Mouse (Mus musculus) cerebellum, adult 11-12 months (tissue): ENCODE results near the gene Pdzrn3.
A peak's percentile ranks its signal among the peaks of the same experiment; 100 is the strongest.

ENCODE experiments used
- DNase-seq: peaks from one replicate; pipeline ENCODE4 v3.0.0; 2022

Gene Pdzrn3

GRCm38 (mm10) chr6:101377167-101377934 lies at the start of gene Pdzrn3:
Gene Pdzrn3, minus strand, starts transcription at chr6:101377897.
- DNase-seq: peak; percentile 10

DNA sequence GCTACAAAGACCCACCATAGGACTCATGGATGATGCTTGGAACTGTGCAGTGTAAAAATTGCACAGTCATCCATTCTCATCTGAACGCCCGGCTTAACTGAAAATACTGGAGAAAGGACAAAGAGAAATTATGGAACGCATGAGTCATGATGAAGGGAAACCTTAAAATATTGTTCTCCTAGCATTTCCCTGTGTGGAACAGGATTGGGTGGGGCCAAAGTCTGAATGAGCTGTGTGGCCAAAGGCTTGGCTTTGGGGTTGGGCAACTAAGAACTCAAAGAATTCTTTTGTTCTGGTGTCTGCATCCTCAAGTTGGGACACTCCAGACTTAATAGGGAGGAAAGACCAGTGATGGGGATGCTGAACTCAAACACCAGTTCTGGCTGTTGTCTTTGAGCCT lies 49.6 kb upstream of the Pdzrn3 start:
- no peak for DNase-seq

GRCm38 (mm10) chr6:101426301-101426700 lies 48.6 kb upstream of the Pdzrn3 start:
- DNase-seq: no peak

DNA sequence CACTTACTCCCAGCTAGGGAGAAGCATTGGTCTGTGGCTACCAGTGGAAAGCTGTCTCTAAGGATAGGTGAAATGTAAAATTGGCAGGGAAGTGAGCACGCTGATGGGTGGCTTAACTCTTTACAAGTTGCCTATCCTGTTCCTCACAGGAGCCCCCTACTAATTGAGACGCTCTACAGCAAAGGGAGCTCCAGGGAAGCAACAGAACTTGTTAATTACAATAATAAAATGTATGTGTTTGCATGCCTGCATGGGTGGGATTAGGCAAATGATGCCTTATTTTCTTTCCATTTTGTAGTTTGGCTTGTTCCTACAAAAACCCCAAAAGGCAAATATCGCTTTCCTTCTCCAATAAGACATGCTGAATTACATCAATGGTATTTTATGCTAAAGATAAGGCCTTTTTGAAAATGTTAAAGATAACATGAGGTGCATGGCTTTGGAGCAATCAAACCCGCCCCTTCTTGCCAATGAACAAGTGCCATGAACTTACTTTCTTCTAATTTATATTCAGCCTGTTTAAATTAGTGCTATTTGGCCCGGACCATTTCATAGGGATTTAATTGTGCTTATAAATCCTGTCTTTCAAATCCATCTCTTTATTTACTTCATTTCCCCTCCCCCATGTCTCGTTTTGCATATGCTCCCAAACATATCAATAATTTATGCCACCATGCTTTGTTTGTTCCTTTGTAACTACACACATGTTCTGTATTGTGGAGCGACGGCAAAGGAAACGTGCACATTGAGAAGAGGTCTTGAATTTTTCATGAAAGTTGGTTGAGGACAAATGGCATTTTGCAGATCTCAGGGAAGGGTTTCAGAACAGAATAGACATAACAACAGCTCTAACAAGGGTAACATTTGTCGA lies 44.6 kb upstream of the Pdzrn3 start:
- DNase-seq: no peak

GRCm38 (mm10) chr6:101418213-101418612 lies 40.5 kb upstream of the Pdzrn3 start:
- no peak for DNase-seq

DNA sequence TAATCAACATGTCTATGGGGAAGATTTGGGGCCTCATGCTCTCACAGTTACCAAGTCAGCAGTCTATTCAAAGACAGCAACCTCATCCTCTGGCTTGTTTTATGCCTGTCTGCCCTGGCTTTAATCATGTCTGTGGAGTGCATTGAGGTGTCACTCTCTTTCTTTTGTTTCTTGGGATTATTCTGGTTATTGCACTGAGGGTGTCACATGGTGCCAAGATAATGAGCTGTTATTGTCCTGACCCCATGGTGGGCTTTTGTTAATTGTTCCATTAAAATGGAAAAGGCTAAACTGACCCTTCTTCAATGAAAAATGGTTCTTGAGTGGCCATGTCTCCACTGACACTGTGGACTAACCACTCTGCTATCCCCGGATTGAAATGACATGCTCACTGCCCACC lies 34.0 kb upstream of the Pdzrn3 start:
- no peak for DNase-seq

GRCm38 (mm10) chr6:101411064-101411463 lies 33.4 kb upstream of the Pdzrn3 start:
- DNase-seq: no peak

GRCm38 (mm10) chr6:101396711-101397110 lies 19.0 kb upstream of the Pdzrn3 start:
- no peak for DNase-seq

DNA sequence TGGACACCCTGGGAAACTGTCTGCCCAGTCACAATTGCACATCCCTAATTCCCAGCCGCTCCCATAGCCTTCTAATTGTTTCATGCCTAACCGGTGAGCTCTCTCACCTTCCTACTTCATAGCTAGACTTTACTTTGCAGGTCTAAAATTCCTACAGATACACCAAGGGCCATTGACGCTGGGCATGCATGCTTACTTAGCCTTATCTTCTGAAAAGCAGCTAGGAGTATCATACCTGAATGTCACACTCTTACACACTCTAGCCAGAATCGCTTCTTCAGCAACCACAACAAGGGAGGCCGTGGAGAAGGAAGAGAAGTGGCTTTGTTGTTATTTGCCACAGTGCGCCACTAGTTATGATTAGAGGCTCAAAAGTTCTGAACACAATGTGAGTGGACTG lies 18.2 kb upstream of the Pdzrn3 start:
- DNase-seq: no peak

DNA sequence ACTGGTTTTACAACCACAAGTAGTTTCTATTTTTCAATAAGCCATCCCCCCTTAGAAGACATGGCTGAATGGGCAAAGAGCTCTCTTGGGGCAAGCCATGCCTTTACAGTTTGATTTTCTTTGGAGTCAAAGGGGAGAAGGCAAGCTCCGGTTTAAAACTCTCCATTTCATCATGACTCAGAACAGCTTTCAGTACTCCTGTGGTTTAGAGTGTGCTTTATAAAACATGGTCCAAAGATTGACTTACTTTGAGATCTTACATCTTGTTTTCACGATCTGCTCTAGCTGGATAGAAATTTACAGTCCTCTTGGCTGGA lies 15.1 kb upstream of the Pdzrn3 start:
- no peak for DNase-seq

- no peak for DNase-seq
Measured at GRCm38 (mm10) chr6:101392107-101392800, 14.6 kb upstream of the Pdzrn3 start.

DNA sequence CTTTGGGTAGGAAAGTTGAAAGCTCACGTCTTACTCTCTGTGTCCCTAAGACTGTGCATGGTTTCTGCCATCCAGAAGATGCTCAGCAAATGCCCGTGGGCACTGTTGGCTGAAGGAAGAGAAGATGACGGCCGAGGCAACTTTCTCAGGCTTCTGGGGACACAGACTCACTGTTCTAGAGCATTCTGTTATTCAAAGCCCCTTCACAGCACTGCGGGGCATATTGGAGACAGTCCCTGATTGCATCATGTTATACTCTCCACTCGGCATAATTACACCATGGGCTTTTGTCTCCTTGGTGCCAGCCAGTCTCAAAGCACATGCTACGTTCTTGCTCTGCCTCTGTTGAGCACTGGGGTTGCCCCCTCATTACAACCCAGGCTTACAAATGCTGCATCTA lies 7.8 kb upstream of the Pdzrn3 start:
- no peak for DNase-seq

- no peak for DNase-seq
Measured at GRCm38 (mm10) chr6:101384958-101385357, 7.3 kb upstream of the Pdzrn3 start.

GRCm38 (mm10) chr6:101384476-101384875 lies 6.8 kb upstream of the Pdzrn3 start:
- no peak for DNase-seq

DNA sequence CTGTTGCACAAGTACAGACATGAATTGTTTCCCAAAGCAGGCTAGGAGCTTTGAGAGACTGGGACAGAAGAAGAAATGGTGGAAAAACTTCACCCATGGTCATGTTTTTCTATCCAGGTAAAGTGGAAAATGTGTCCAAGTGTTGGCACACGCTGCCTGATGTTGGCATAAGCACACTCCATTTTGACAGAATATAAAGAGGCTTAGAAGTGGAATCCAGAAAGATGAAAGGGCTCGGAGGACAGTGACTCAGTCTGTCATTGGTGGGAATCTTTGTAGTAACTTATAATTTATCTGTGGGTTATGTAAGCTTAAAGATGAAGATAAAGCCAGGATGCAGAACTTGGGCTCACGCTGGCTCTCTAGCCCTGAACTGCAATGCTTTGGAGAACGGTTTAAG lies 5.2 kb upstream of the Pdzrn3 start:
- DNase-seq: no peak

- no peak for DNase-seq
Measured at GRCm38 (mm10) chr6:101379546-101379945, 1.8 kb upstream of the Pdzrn3 start.

GRCm38 (mm10) chr6:101377935-101378609 lies 375 bp upstream of the Pdzrn3 start:
- DNase-seq: no peak

DNA sequence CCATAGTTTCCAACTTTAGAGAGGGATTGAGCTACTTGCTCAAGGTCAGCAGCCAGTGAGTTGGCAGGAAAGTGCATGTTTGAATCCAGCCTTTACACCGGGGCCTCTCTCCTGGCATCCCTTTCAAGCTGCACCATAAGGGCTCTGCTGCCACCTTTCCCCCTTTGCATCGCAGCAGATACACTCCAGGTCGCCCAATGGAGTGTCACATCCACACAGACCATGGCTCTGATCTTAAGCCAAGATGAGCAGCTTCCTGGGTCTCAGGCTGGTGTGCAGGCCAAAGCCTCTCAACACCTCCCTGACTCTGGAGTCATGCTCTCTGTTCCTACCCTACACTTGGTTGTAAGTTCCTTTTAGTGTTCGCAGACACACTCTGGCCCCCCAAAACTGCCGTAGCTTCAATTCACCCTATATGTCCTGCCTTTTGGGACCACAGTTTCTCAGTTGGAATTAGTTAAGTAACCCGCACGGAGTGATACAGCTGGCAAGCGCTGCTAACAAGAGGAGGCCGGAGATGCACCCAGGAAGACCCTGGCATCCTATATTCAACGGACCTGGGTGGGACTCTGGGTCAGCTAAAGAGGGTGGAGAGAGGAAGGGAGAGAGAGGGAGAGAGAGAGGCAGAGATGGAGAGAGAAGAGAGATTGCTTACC lies 1.1 kb downstream of the Pdzrn3 start:
- DNase-seq: no peak

- no peak for DNase-seq
Measured at GRCm38 (mm10) chr6:101376049-101376448, 1.6 kb downstream of the Pdzrn3 start.

GRCm38 (mm10) chr6:101374721-101375120 lies 3.0 kb downstream of the Pdzrn3 start:
- no peak for DNase-seq

GRCm38 (mm10) chr6:101374186-101374585 lies 3.5 kb downstream of the Pdzrn3 start:
- DNase-seq: no peak

- no peak for DNase-seq
Measured at GRCm38 (mm10) chr6:101372982-101373381, 4.7 kb downstream of the Pdzrn3 start.
